Mouse (Mus musculus): Measurements from ENCODE around the gene Gli2.

Gene Gli2

GRCm38 (mm10) chr1:118895026-118895762 is 158.2 kb downstream of the Gli2 start:
- no peak for DNase-seq

GRCm38 (mm10) chr1:118891395-118891794 is 162.0 kb downstream of the Gli2 start:
- DNase-seq, result no peak

DNA sequence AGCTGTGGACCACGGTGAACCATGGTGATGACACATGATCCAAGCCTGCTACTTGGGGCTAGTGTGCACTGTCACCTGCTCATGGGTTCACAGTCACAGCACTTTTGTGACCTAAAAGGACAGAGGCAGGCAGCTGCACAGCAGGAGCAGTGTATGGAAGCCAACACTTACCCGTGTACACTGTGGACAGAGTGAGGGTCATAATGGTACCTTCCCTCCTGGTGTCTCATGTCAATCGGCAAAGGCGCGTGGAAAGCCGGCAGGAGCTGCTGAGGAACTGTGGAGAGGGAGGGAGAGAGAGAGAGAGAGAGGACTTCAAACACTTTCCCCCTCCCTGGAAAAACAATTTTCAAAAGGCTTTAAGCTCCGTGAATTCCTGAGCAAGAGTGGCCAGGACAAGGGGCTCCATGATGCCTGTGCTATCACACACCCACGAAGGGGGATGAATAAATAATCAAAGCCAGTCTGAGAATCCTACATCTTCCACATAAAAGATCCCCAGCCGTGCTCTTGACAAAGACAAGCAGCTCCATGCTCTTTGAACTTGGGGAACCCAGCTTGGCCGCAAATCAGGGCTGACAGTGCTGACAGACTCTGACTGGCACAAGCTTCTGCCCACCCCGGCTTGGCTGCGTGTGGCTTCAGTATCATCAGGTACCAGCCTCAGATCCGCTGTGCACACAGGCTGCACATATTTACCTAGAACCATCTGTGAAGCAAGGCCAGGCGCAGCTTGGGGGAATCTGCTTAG is 163.1 kb downstream of the Gli2 start:
- DNase-seq, result no peak

GRCm38 (mm10) chr1:118880781-118881247 is 172.6 kb downstream of the Gli2 start:
- no peak for DNase-seq

DNA sequence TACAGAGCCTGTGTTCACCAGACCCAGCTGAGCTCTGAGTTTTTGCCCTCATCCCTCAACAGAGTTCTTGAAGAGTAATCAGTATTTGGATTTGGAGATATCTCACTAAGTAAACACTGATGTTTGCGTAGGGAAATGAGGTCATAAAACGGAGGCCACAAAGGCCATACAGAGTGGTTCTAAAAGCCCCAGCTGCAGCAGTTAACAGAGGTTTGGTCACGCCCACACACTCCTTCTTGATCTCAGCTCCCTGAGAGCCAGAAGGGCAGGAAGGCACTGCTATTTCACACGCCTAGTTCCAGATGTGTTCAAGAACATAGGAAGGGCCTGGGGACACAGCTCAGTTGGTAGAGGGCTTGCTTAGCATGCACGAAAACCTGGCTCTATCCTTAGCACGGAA is 175.1 kb downstream of the Gli2 start:
- no peak for DNase-seq

GRCm38 (mm10) chr1:118875227-118875626 is 178.2 kb downstream of the Gli2 start:
- no peak for DNase-seq

DNA sequence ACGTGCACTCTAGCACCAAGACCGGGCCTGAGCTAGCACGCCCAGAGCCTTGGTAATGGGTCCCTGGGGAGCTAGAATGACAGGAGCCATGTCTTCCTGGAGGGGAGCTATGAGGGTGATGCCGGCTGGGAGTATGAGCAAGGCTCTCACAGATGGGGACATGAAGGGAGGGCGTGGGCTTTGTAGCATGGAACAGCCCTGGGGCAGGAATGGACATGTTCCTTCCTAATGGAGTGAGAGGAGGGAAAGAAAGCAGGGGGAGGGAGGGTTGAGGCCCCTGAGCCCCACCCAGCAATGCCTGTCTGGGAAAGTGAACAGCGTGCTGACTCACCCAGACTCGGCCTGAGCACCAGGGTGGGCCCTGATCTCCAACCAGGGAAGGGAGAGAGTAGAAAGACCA is 179.9 kb downstream of the Gli2 start:
- no peak for DNase-seq

GRCm38 (mm10) chr1:118864735-118865134 is 188.7 kb downstream of the Gli2 start:
- DNase-seq, result no peak

- DNase-seq, result no peak
Observed at GRCm38 (mm10) chr1:118864031-118864430, 189.4 kb downstream of the Gli2 start.

DNA sequence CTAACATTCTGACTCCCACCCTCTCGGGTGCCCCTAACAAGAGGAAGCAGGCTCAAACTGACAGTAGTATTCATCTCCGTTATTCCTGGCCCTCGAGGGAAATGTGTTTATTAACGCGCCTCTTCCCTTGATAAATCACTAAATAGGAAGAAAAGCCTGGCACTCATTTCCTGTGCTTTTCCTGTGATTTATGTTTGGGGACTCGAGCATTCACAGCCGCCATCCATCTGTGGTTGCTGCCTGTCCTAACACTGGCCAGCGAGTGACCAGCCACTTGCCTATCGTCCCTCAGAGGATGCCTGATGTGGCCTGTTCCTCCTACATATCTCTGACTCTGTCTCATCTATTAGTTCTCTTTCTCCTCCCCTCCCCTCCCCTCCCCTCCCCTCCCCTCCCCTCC is 195.3 kb downstream of the Gli2 start:
- DNase-seq, result no peak

DNA sequence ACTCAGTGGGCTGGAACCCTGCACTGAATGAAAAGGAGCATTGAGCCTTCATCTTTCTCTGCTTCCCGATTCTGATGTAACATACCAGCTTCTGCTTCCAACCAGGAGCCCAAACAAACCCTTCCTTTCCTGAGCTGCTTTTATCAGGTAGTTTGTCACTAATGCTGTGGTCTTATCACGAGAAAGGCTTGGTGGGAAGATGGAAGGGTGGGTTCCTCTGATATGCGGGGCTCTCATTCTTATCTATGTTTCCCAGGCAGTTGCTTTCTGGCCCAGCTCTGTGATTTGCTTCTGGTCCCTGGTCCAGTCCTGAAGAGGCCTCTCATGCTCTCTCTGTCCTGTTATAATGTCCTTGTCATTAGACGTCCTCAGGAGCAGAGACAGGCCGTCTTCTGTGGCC is 222.8 kb downstream of the Gli2 start:
- no peak for DNase-seq

DNA sequence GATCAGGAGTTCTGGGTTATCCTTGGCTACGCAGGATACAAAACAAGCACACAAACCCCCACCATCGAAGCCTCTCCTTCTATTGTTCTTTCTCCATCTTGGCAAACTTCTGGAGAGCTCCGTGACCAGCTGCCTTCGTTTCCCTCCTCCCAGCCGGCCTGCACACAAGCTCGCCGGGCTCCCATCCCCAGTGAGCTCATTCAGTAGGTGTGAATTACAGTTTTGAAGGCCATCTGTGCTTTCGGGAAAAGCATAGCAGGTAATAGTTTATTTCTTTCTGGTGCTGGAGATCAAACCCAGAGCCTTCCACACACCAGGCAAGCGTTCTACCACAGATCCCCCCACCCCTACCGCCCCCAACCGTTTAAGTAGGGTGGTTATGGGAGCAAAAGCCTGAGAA is 226.8 kb downstream of the Gli2 start:
- no peak for DNase-seq

GRCm38 (mm10) chr1:118825467-118826219 is 227.8 kb downstream of the Gli2 start:
- no peak for DNase-seq

GRCm38 (mm10) chr1:118825035-118825434 is 228.4 kb downstream of the Gli2 start:
- DNase-seq, result no peak

- no peak for DNase-seq
Observed at GRCm38 (mm10) chr1:118822258-118822657, 231.2 kb downstream of the Gli2 start.

DNA sequence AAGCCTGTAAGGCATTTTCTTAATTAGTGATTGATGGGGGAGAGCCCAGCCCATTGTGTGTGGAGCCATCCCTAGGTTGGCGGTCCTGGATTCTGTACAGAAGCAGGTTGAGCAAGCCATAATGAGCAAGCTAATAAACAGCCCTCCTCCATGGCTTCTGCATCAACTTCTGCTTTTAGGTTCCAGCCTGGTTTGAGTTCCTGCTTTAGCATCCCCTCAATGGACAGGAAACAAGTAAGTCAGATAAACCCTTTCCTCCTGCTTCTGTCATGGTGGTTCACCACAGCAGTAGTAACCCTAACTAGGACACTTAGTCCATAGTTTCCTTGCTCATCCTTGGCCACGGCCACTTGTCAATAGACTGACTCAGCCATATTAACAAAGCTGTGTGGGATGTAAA is 238.4 kb downstream of the Gli2 start:
- DNase-seq, result no peak

DNA sequence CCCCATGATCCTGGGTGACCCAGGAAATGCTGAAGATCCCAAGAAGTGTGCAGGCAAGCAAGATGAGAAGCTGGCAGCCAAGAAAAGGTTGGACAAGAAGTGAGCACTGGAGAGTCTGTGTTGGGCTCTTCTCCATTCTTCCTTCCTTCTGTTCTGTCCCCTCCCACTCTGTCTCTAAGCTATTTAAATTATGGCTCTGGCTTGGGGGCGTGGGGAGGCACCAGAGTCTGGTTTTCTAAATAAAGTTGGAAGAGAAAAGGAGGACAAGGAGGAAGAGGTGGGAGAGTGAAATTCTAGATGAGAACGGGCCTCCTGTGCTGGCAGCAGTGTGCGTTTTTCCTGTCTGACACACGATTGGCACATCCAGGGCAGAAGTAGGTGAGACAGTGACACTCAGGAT is 243.1 kb downstream of the Gli2 start:
- no peak for DNase-seq

DNA sequence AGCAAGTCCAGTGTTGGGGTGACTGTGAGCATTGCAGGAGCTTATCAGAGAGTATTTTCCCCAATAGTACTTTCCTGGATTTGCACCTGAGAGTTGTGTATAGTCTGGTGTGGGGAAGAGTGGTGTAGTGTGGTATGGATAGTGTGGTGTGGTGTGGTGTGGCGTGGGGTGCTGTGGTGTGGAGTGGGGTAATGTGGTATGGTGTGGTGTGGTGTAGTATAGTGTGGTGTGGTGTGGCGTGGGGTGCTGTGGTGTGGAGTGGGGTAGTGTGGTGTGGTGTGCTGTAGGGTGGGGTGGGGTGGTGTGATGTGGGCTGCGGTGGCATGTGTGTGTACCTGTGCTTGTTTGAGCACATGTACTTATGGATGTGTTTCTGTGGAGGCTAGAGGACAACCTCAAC is 246.7 kb downstream of the Gli2 start:
- no peak for DNase-seq

GRCm38 (mm10) chr1:118802166-118802565 is 251.3 kb downstream of the Gli2 start:
- DNase-seq, result no peak

DNA sequence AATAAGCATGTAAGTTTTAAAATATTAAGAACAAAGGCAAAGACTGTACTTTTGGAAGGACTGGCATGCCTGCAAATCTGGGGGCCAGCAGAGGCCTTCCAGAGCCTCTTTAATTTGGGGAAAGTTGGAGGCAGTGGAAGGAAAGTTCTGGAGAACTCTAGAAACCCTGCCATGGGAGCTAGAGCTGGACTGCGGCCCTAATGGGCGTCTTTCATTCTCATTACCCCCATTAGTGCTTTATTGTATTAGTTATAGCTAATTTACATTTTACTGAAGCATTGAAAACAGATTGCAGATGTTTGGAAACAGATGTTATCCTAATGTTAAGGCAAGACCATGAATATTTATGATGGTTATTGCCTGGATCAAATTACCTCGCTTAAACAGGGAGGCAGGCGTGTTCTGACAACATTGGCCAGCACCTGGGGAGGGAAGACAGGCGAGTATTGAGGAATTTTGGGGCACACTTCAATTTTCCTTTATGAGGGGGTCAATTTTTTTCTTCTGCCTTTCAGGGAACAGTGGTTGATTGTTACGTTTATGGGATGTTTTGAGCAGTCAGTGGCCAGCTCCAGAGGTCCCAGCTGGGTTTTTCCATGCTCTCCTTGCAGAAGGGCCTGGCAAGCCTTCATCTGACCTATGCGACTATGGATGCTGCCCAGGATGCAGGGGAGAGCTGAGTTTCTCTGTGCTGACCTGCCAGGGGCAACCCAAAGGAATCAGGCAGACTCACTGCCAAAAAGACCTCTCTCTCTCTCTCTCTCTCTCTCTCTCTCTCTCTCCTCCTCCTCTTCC is 253.9 kb downstream of the Gli2 start:
- DNase-seq, result no peak

DNA sequence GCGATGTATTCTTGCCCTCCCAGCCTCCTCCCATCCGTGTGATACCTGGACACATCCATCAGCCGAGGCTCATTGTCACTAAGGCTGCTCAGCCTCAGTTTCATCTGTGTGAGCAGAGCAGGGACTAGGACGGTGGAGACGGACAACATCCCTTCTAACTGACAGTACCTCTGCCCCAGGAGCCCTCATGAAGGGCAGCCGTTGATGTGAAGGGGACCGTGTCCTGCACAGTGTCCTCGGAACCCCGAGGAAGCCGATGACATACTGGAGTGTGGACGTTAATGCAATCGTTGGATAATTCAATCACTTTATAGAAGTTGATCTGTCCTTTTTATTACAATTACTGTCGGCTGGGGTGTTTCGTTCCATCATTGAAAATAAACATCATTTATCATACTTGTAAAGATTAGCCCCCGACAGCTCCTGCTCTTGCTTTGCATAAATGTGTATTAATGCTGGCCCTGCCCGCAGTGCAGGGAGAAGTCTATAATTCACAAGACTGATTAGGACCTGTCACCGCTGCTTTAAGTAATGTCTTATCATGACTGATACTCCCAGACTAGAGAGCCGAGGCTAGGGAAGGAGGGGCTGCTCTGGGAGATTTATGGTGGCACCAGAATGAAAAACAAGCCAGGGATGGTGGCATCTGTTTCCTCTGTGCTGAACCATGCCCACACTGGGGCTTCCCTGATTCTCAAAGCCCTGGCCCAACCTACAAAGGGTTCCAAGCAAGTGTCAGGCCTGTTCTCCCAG is 257.8 kb downstream of the Gli2 start:
- DNase-seq, result no peak

GRCm38 (mm10) chr1:118789871-118790270 is 263.5 kb downstream of the Gli2 start:
- no peak for DNase-seq

Data from thymus, postnatal 36 days (tissue).